Mouse (Mus musculus): Measurements from ENCODE around the gene Tsen15. TPM values are rescaled to one million over a fixed set of nuclear protein-coding genes. Genes with fewer than 3 reads are reported as not detected.

The Tsen15 gene
- polyA plus RNA-seq (2012; rRNA removed; ENCODE audit: low replicate concordance): 5.9 and 12.4 TPM in 2 replicates

GRCm38 (mm10) chr1:152386188-152386835, at the start of gene Tsen15:
Gene Tsen15 (minus strand): TSS chr1:152386688.

GRCm38 (mm10) chr1:152399790-152400555, 13.5 kb upstream of the Tsen15 start, which contains the start of gene Colgalt2:
Gene Colgalt2 (plus strand): TSS chr1:152399830.

Other genes starting within 250 kb of the Tsen15 start
- 0.55 and 0.79 TPM in 2 replicates for gene Colgalt2, start 13.1 kb upstream of the Tsen15 start, polyA plus RNA-seq (2012; rRNA removed; ENCODE audit: low replicate concordance)